ENCODE assay signal across 13 mouse cellular contexts in the genomic region with DNA sequence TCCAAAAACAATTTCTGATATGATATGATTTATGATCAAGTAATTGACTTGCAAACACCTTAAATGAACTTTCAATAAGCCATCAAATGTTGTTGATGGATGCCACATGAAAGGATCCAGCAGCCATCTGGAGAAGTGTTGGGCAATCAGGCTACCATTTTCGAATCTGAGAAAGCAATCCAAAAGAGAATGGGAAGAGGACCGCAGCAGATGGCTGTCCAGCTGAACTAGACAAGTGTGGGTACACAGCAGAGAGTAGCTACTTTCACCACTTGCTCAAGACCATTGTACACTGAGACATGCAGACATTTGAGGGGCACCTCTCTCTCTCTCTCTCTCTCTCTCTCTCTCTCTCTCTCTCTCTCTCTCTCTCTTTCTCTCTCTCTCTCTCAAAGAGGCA.
"Had no signal": no experiment of that assay in that cellular context is flagged by ENCODE, and none has a peak within 500 bp of the region (broad histone marks: within the 10 kb centered on the region; RNA-seq: fewer than 3 reads in every experiment).

No protein-coding gene starts in this region.

- H3K9ac ChIP-seq: limb, embryonic 13.5 days; liver, embryonic 14.5 days; midbrain, embryonic 12.5 days; neural tube, embryonic 13.5 days had no signal

- ATAC-seq: intestine, postnatal 0 days; midbrain, embryonic 16.5 days had no signal

- H3K27me3 ChIP-seq: limb, embryonic 13.5 days; midbrain, embryonic 12.5 days; neural tube, embryonic 13.5 days had no signal

- H3K27ac ChIP-seq: limb, embryonic 13.5 days; liver, embryonic 14.5 days; midbrain, embryonic 12.5 days; neural tube, embryonic 13.5 days had no signal

- H3K9me3 ChIP-seq: limb, embryonic 13.5 days; midbrain, embryonic 12.5 days; neural tube, embryonic 13.5 days had no signal

- H3K4me2 ChIP-seq: limb, embryonic 13.5 days; midbrain, embryonic 12.5 days; neural tube, embryonic 13.5 days had no signal

- H3K4me3 ChIP-seq: limb, embryonic 13.5 days; midbrain, embryonic 12.5 days; neural tube, embryonic 13.5 days had no signal

- H3K36me3 ChIP-seq: limb, embryonic 13.5 days; midbrain, embryonic 12.5 days; neural tube, embryonic 13.5 days had no signal

- DNase-seq: kidney, adult 8-10 months; kidney, postnatal 25 days; left cerebral cortex, postnatal 4 days; lung, adult 18-20 months; right cerebral cortex, adult 18-20 months; right cerebral cortex, postnatal 25 days; thymus, postnatal 25 days had no signal

- H3K4me1 ChIP-seq: limb, embryonic 13.5 days; midbrain, embryonic 12.5 days; neural tube, embryonic 13.5 days had no signal
